Comparison of ENCODE assay signal across 8 mouse cellular contexts in genomic region chr4:44083945-44084344, GRCm38 (mm10). TPM values are rescaled to one million over a fixed set of nuclear protein-coding genes. Genes with fewer than 3 reads are reported as not detected.
A peak's percentile ranks its signal among the peaks of the same experiment; 100 is the strongest.
DNase-seq lines count a peak whose midpoint lies in the region; ATAC-seq lines count a peak whose summit lies in the region.

Gene Gne, minus strand, starts transcription at chr4:44084177.

- no peak for DNase-seq in left cerebral cortex, adult 18-20 months (ENCODE audit: low spot score in 2 of 2)
- no peak for DNase-seq in left cerebral cortex, adult 11 months (ENCODE audit: low spot score)
- DNase-seq in heart, postnatal 14 days: peak in 1 of 2 experiments; percentile 17
- peak; percentile 78 for DNase-seq in large intestine, adult 2 months (ENCODE audit: low read depth, low spot score)
- peak; percentile 38 for DNase-seq in lung, postnatal 14 days
- no peak for DNase-seq in ovary, postnatal 14 days (ENCODE audit: low spot score)
- no peak for DNase-seq in right cerebral cortex, adult 18-20 months

- H3K4me1 ChIP-seq in embryonic facial prominence, embryonic 12.5 days: peaks cover 8% of the 10 kb centered on the region

- no peaks in the 10 kb centered on the region for H3K36me3 ChIP-seq in embryonic facial prominence, embryonic 12.5 days

- no peak within 1 kb of the TSS for H3K4me3 ChIP-seq in embryonic facial prominence, embryonic 12.5 days

- H3K4me2 ChIP-seq in embryonic facial prominence, embryonic 12.5 days (replicated peaks): peak within 1 kb of the TSS; percentile 32

- WGBS in embryonic facial prominence, embryonic 12.5 days: 15% methylated on average over 11 of the region's 11 CpGs
- WGBS in large intestine, adult 2 months: 3% methylated on average over 11 of the region's 11 CpGs

- H3K9me3 ChIP-seq in embryonic facial prominence, embryonic 12.5 days: no peaks in the 10 kb centered on the region

- no peak within 1 kb of the TSS for H3K27ac ChIP-seq in embryonic facial prominence, embryonic 12.5 days

- ATAC-seq in embryonic facial prominence, embryonic 12.5 days (ENCODE audit: insufficient number of reproducible peaks, insufficient read depth, low FRiP score, low TSS enrichment): no peak

- no peak within 1 kb of the TSS for H3K9ac ChIP-seq in embryonic facial prominence, embryonic 12.5 days

- no peaks in the 10 kb centered on the region for H3K27me3 ChIP-seq in embryonic facial prominence, embryonic 12.5 days

- intact Hi-C loops in heart, postnatal 14 days (cut with DNase I): no loop called here

RNA-seq across cellular contexts. Expression of gene Gne, which starts in this region (rescaled TPM):
- 10 to 100 TPM; 45.3 to 54.3 TPM for total RNA-seq in left cerebral cortex, adult 18-20 months (2021)
- 20.4 and 23.8 TPM in 2 replicates for polyA plus RNA-seq in embryonic facial prominence, embryonic 12.5 days (2016; fragmentation: Nextera tagmentation; extraction: Ambion mirVana)
- 10 to 100 TPM; 27.4 to 28.4 TPM for total RNA-seq in heart, postnatal 14 days (2021)
- polyA plus RNA-seq in large intestine, adult 2 months (2012; rRNA removed): 34.3 and 38.8 TPM in 2 replicates

Comparison
In these comparisons a context has a peak if more than half of its experiments do, and no peak if none do; other contexts are left out.
1. DNase-seq: peak in large intestine, adult 2 months (single experiment) and lung, postnatal 14 days (single experiment); none in left cerebral cortex, adult 18-20 months (0 of 2), left cerebral cortex, adult 11 months (single experiment), ovary, postnatal 14 days (single experiment) and right cerebral cortex, adult 18-20 months (single experiment).